Mouse (Mus musculus): ENCODE measurements at regions not wholly inside any gene's neighbourhood (a gene's known extent, or its start where the extent isn't known, plus 50 kb on each side); places are given as distances from the start of the nearest gene placed in this dataset.

GRCm38 (mm10) chr12:78132016-78132797 is 61.8 kb upstream of the Gm6657 start:
- TF ChIP-seq GATA1 (IDR thresholded peaks at IDR 0.05; ENCODE audit: borderline replicate concordance, low read length) (no peak), CTCF (IDR thresholded peaks at IDR 0.05; ENCODE audit: low read depth, low read length) (no peak), TAL1 (conservative IDR thresholded peaks at IDR 0.05; ENCODE audit: low read depth, low read length) (no peak), POLR2AphosphoS5 (IDR thresholded peaks at IDR 0.05; ENCODE audit: insufficient replicate concordance, low read depth, low read length) (no peak), GATA2 (IDR thresholded peaks at IDR 0.05; ENCODE audit: borderline replicate concordance, low read depth, low read length) (no peak)
